Mouse (Mus musculus) brain, embryonic 14.5 days (tissue): ENCODE measurements around the gene Wap. TPM values are rescaled to one million over a fixed set of nuclear protein-coding genes. Genes with fewer than 3 reads are reported as not detected.
"Not testable (repeated sequence)": the region's sequence is repeated elsewhere in the genome, so short reads cannot be mapped to it uniquely, and the experiment has no call there.

Source experiments
- DNase-seq: peaks from one replicate; pipeline ENCODE4 v3.0.0-alpha.2; 2011; ENCODE audit warnings: low read depth
- CTCF ChIP-seq: fragments of 200-500 bp; IDR thresholded peaks from 2 replicates; pipeline ENCODE4 v1.5.1; 2012; ENCODE audit warnings: inconsistent platforms, mild to moderate bottlenecking, moderate library complexity, borderline replicate concordance; ENCODE audit not compliant: insufficient read depth, insufficient read length; ENCODE audit errors: extremely low read depth
- POLR2A ChIP-seq: fragments of 200-500 bp; IDR thresholded peaks from 2 replicates; pipeline ENCODE4 v1.6.1; 2012; ENCODE audit warnings: mild to moderate bottlenecking, inconsistent platforms, borderline replicate concordance; ENCODE audit not compliant: poor library complexity, insufficient read depth, insufficient read length, severe bottlenecking; ENCODE audit errors: extremely low read depth
- polyA plus RNA-seq: library from polyadenylated mRNA; depleted of rRNA; stranded (reverse); fragments of >200 nt; gene quantifications from 2 replicates; pipeline ENCODE4 v1.2.3, GENCODE M21; 2012

Wap gene
- polyA plus RNA-seq, 1 experiment = not detected

GRCm38 (mm10) chr11:6654903-6655302, 16.5 kb upstream of the Wap start:
- DNase-seq = peak; percentile 97
- TF ChIP-seq POLR2A = no peak
- peak; percentile 80; the same call in 1 of the 2 replicates for TF ChIP-seq CTCF

GRCm38 (mm10) chr11:6652978-6653377, 14.5 kb upstream of the Wap start:
- not testable (repeated sequence) for DNase-seq
- peak; percentile 28; the same call in 1 of the 2 replicates for TF ChIP-seq CTCF

GRCm38 (mm10) chr11:6650519-6650918, 12.1 kb upstream of the Wap start:
- TF ChIP-seq POLR2A = no peak
- TF ChIP-seq CTCF = no peak
- no peak for DNase-seq

GRCm38 (mm10) chr11:6647831-6648724, 9.6 kb upstream of the Wap start:
- TF ChIP-seq CTCF (peak; percentile 26; the same call in 1 of the 2 replicates), POLR2A (no peak)
- no peak for DNase-seq

GRCm38 (mm10) chr11:6644566-6644965, 6.1 kb upstream of the Wap start:
- DNase-seq = peak; percentile 31
- TF ChIP-seq POLR2A = no peak
- TF ChIP-seq CTCF = no peak

GRCm38 (mm10) chr11:6639072-6639471, 635 bp upstream of the Wap start:
- no peak for DNase-seq
- TF ChIP-seq CTCF (no peak), POLR2A (no peak)

GRCm38 (mm10) chr11:6636150-6636549, 2.3 kb downstream of the Wap start:
- DNase-seq = no peak
- no peak for TF ChIP-seq CTCF
- no peak for TF ChIP-seq POLR2A

- peak; percentile 48 for DNase-seq
- TF ChIP-seq POLR2A = no peak
- TF ChIP-seq CTCF = peak; percentile 45; the same call in 1 of the 2 replicates
Measured at GRCm38 (mm10) chr11:6629655-6630054, 8.8 kb downstream of the Wap start.

- TF ChIP-seq CTCF = peak; percentile 68
- TF ChIP-seq POLR2A = no peak
- peak; percentile 32 for DNase-seq
Measured at GRCm38 (mm10) chr11:6628568-6628967, 9.9 kb downstream of the Wap start.

- DNase-seq = no peak
- no peak for TF ChIP-seq CTCF
- TF ChIP-seq POLR2A = no peak
Measured at GRCm38 (mm10) chr11:6627731-6628130, 10.7 kb downstream of the Wap start.

- no peak for TF ChIP-seq CTCF
- TF ChIP-seq POLR2A = no peak
- no peak for DNase-seq
Measured at GRCm38 (mm10) chr11:6626388-6626772, 12.1 kb downstream of the Wap start.

- peak; percentile 98 for DNase-seq
- TF ChIP-seq CTCF (no peak), POLR2A (peak; percentile 77; the same call in 1 of the 2 replicates)
Measured at GRCm38 (mm10) chr11:6625478-6626387, 12.7 kb downstream of the Wap start, which contains the start of gene Tbrg4. TSS of gene Tbrg4 (minus strand) at chr11:6626067.
